Mouse (Mus musculus): ENCODE measurements around the gene Spata7. TPM values are rescaled to one million over a fixed set of nuclear protein-coding genes. Genes with fewer than 3 reads are reported as not detected.

Spata7 gene
- polyA plus RNA-seq, 1 experiment from 2014 or later: 13.7 TPM

- WGBS: 72% methylated on average over 4 of the region's 4 CpGs
- H3K9me3 ChIP-seq (ENCODE audit: control insufficient read depth, low read length): no peaks in the 10 kb centered on the region
- no peak overlapping the region for H3K9ac ChIP-seq (ENCODE audit: low read length)
- no peak overlapping the region for H3K4me2 ChIP-seq (ENCODE audit: low read length)
- no peaks in the 10 kb centered on the region for H3K27me3 ChIP-seq (ENCODE audit: control insufficient read depth, insufficient read depth, low read length)
- H3K27ac ChIP-seq (replicated peaks in 1 of 2; ENCODE audit: control insufficient read depth in 1 of 2, insufficient read depth in 1 of 2, low read depth in 2 of 2, low read length in 2 of 2): 0 out of 4 replicates have a peak overlapping the region, but pooled peaks of 1 of the 2 experiments have one; percentile 3
- H3K4me3 ChIP-seq (ENCODE audit: control insufficient read depth in 1 of 2, insufficient read depth in 1 of 2, low read depth in 1 of 2, low read length in 2 of 2): no peak overlapping the region
- ATAC-seq (ENCODE audit: insufficient number of reproducible peaks, insufficient read depth, low FRiP score, low read depth): no peak
- peaks cover 16 to 24% of the 10 kb centered on the region in 2 experiments for H3K4me1 ChIP-seq (ENCODE audit: control insufficient read depth in 2 of 2, insufficient read depth in 2 of 2, low read length in 2 of 2)
- H3K36me3 ChIP-seq (ENCODE audit: control insufficient read depth, insufficient read depth, low read length): no peaks in the 10 kb centered on the region
Observed at GRCm38 (mm10) chr12:98670429-98670828, 42.5 kb downstream of the Spata7 start.

GRCm38 (mm10) chr12:98673879-98674278 is 45.9 kb downstream of the Spata7 start:
- no peak for ATAC-seq (ENCODE audit: insufficient number of reproducible peaks, insufficient read depth, low FRiP score, low read depth)
- 67% methylated on average over 6 of the region's 6 CpGs for WGBS
- Histone ChIP-seq H3K27me3 (ENCODE audit: control insufficient read depth, insufficient read depth, low read length) (no peaks in the 10 kb centered on the region), H3K9ac (ENCODE audit: low read length) (no peak overlapping the region), H3K4me1 (ENCODE audit: control insufficient read depth in 2 of 2, insufficient read depth in 2 of 2, low read length in 2 of 2) (peaks cover 12 to 14% of the 10 kb centered on the region in 2 experiments), H3K36me3 (ENCODE audit: control insufficient read depth, insufficient read depth, low read length) (peaks cover 18% of the 10 kb centered on the region), H3K27ac (replicated peaks in 1 of 2; ENCODE audit: control insufficient read depth in 1 of 2, insufficient read depth in 1 of 2, low read depth in 2 of 2, low read length in 2 of 2) (no peak overlapping the region), H3K9me3 (ENCODE audit: control insufficient read depth, low read length) (no peaks in the 10 kb centered on the region), H3K4me2 (ENCODE audit: low read length) (no peak overlapping the region), H3K4me3 (ENCODE audit: control insufficient read depth in 1 of 2, insufficient read depth in 1 of 2, low read depth in 1 of 2, low read length in 2 of 2) (no peak overlapping the region)

- peak overlapping the region; percentile 67 for H3K4me2 ChIP-seq (ENCODE audit: low read length)
Observed at GRCm38 (mm10) chr12:98674627-98675143, 46.7 kb downstream of the Spata7 start.

GRCm38 (mm10) chr12:98676861-98677260 is 48.9 kb downstream of the Spata7 start:
- H3K4me3 ChIP-seq (ENCODE audit: control insufficient read depth in 1 of 2, insufficient read depth in 1 of 2, low read depth in 1 of 2, low read length in 2 of 2): no peak overlapping the region
- no peak overlapping the region for H3K9ac ChIP-seq (ENCODE audit: low read length)
- no peaks in the 10 kb centered on the region for H3K9me3 ChIP-seq (ENCODE audit: control insufficient read depth, low read length)
- WGBS: 94% methylated on average over 6 of the region's 6 CpGs
- peaks cover 48% of the 10 kb centered on the region for H3K36me3 ChIP-seq (ENCODE audit: control insufficient read depth, insufficient read depth, low read length)
- H3K4me2 ChIP-seq (ENCODE audit: low read length): no peak overlapping the region
- H3K27me3 ChIP-seq (ENCODE audit: control insufficient read depth, insufficient read depth, low read length): no peaks in the 10 kb centered on the region
- no peak for ATAC-seq (ENCODE audit: insufficient number of reproducible peaks, insufficient read depth, low FRiP score, low read depth)
- H3K27ac ChIP-seq (replicated peaks in 1 of 2; ENCODE audit: control insufficient read depth in 1 of 2, insufficient read depth in 1 of 2, low read depth in 2 of 2, low read length in 2 of 2): no peak overlapping the region
- 0 out of 4 replicates have a peak, but pooled peaks cover 0 to 2% of the 10 kb centered on the region in 2 experiments for H3K4me1 ChIP-seq (ENCODE audit: control insufficient read depth in 2 of 2, insufficient read depth in 2 of 2, low read length in 2 of 2)

More at GRCm38 (mm10) chr12:98674627-98675143, 46.7 kb downstream of the Spata7 start:
- 3% methylated on average over 9 of the region's 9 CpGs for WGBS
- ATAC-seq (ENCODE audit: insufficient number of reproducible peaks, insufficient read depth, low FRiP score, low read depth): peak; percentile 84
- H3K9ac ChIP-seq (ENCODE audit: low read length): no peak overlapping the region; the same call in 1 of the 2 replicates
- H3K4me3 ChIP-seq (ENCODE audit: control insufficient read depth in 1 of 2, insufficient read depth in 1 of 2, low read depth in 1 of 2, low read length in 2 of 2): peak overlapping the region; percentile 31 to 47; a peak in 3 of 4 replicates
- no peaks in the 10 kb centered on the region for H3K9me3 ChIP-seq (ENCODE audit: control insufficient read depth, low read length)
- H3K27ac ChIP-seq (replicated peaks in 1 of 2; ENCODE audit: control insufficient read depth in 1 of 2, insufficient read depth in 1 of 2, low read depth in 2 of 2, low read length in 2 of 2): peak overlapping the region; percentile 81 to 84
- no peaks in the 10 kb centered on the region for H3K27me3 ChIP-seq (ENCODE audit: control insufficient read depth, insufficient read depth, low read length)
- peaks cover 26% of the 10 kb centered on the region for H3K36me3 ChIP-seq (ENCODE audit: control insufficient read depth, insufficient read depth, low read length)
- peaks cover 7 to 8% of the 10 kb centered on the region in 2 experiments; a peak in 3 of 4 replicates for H3K4me1 ChIP-seq (ENCODE audit: control insufficient read depth in 2 of 2, insufficient read depth in 2 of 2, low read length in 2 of 2)

- Histone ChIP-seq H3K4me1 (ENCODE audit: control insufficient read depth in 2 of 2, insufficient read depth in 2 of 2, low read length in 2 of 2) (0 out of 4 replicates have a peak, but pooled peaks cover 0 to 2% of the 10 kb centered on the region in 2 experiments), H3K9me3 (ENCODE audit: control insufficient read depth, low read length) (no peaks in the 10 kb centered on the region), H3K36me3 (ENCODE audit: control insufficient read depth, insufficient read depth, low read length) (peaks cover 52% of the 10 kb centered on the region), H3K27ac (replicated peaks in 1 of 2; ENCODE audit: control insufficient read depth in 1 of 2, insufficient read depth in 1 of 2, low read depth in 2 of 2, low read length in 2 of 2) (no peak overlapping the region), H3K9ac (ENCODE audit: low read length) (no peak overlapping the region), H3K27me3 (ENCODE audit: control insufficient read depth, insufficient read depth, low read length) (no peaks in the 10 kb centered on the region), H3K4me2 (ENCODE audit: low read length) (no peak overlapping the region), H3K4me3 (ENCODE audit: control insufficient read depth in 1 of 2, insufficient read depth in 1 of 2, low read depth in 1 of 2, low read length in 2 of 2) (no peak overlapping the region)
- no peak for ATAC-seq (ENCODE audit: insufficient number of reproducible peaks, insufficient read depth, low FRiP score, low read depth)
- WGBS: 61% methylated on average over 14 of the region's 14 CpGs
Observed at GRCm38 (mm10) chr12:98677336-98677735, 49.4 kb downstream of the Spata7 start.

- H3K27ac ChIP-seq (replicated peaks in 1 of 2; ENCODE audit: control insufficient read depth in 1 of 2, insufficient read depth in 1 of 2, low read depth in 2 of 2, low read length in 2 of 2): no peak overlapping the region
- 85% methylated on average over 15 of the region's 15 CpGs for WGBS
- no peak overlapping the region for H3K9ac ChIP-seq (ENCODE audit: low read length)
- no peak overlapping the region for H3K4me3 ChIP-seq (ENCODE audit: control insufficient read depth in 1 of 2, insufficient read depth in 1 of 2, low read depth in 1 of 2, low read length in 2 of 2)
- peaks cover 59% of the 10 kb centered on the region for H3K36me3 ChIP-seq (ENCODE audit: control insufficient read depth, insufficient read depth, low read length)
- no peak for ATAC-seq (ENCODE audit: insufficient number of reproducible peaks, insufficient read depth, low FRiP score, low read depth)
- no peaks in the 10 kb centered on the region for H3K9me3 ChIP-seq (ENCODE audit: control insufficient read depth, low read length)
- H3K4me1 ChIP-seq (ENCODE audit: control insufficient read depth in 2 of 2, insufficient read depth in 2 of 2, low read length in 2 of 2): peaks cover 7 to 10% of the 10 kb centered on the region in 2 experiments
- H3K27me3 ChIP-seq (ENCODE audit: control insufficient read depth, insufficient read depth, low read length): no peaks in the 10 kb centered on the region
- no peak overlapping the region for H3K4me2 ChIP-seq (ENCODE audit: low read length)
Observed at GRCm38 (mm10) chr12:98679906-98680305, 51.9 kb downstream of the Spata7 start.

GRCm38 (mm10) chr12:98682196-98682595 is 54.2 kb downstream of the Spata7 start:
- Histone ChIP-seq H3K4me2 (ENCODE audit: low read length) (no peak overlapping the region), H3K4me1 (ENCODE audit: control insufficient read depth in 2 of 2, insufficient read depth in 2 of 2, low read length in 2 of 2) (peaks cover 7 to 10% of the 10 kb centered on the region in 2 experiments), H3K36me3 (ENCODE audit: control insufficient read depth, insufficient read depth, low read length) (peaks cover 76% of the 10 kb centered on the region), H3K9ac (ENCODE audit: low read length) (no peak overlapping the region), H3K9me3 (ENCODE audit: control insufficient read depth, low read length) (no peaks in the 10 kb centered on the region), H3K27me3 (ENCODE audit: control insufficient read depth, insufficient read depth, low read length) (no peaks in the 10 kb centered on the region), H3K4me3 (ENCODE audit: control insufficient read depth in 1 of 2, insufficient read depth in 1 of 2, low read depth in 1 of 2, low read length in 2 of 2) (no peak overlapping the region), H3K27ac (replicated peaks in 1 of 2; ENCODE audit: control insufficient read depth in 1 of 2, insufficient read depth in 1 of 2, low read depth in 2 of 2, low read length in 2 of 2) (no peak overlapping the region)
- ATAC-seq (ENCODE audit: insufficient number of reproducible peaks, insufficient read depth, low FRiP score, low read depth): no peak
- 90% methylated on average over 15 of the region's 15 CpGs for WGBS

- Histone ChIP-seq H3K9me3 (ENCODE audit: control insufficient read depth, low read length) (no peaks in the 10 kb centered on the region), H3K4me3 (ENCODE audit: control insufficient read depth in 1 of 2, insufficient read depth in 1 of 2, low read depth in 1 of 2, low read length in 2 of 2) (no peak overlapping the region; a peak in 1 of 4 replicates), H3K4me1 (ENCODE audit: control insufficient read depth in 2 of 2, insufficient read depth in 2 of 2, low read length in 2 of 2) (peaks cover 7 to 10% of the 10 kb centered on the region in 2 experiments), H3K9ac (ENCODE audit: low read length) (0 out of 2 replicates have a peak overlapping the region, but pooled peaks have one; percentile 11), H3K4me2 (ENCODE audit: low read length) (peak overlapping the region; percentile 50), H3K36me3 (ENCODE audit: control insufficient read depth, insufficient read depth, low read length) (peaks cover 80% of the 10 kb centered on the region), H3K27me3 (ENCODE audit: control insufficient read depth, insufficient read depth, low read length) (no peaks in the 10 kb centered on the region), H3K27ac (replicated peaks in 1 of 2; ENCODE audit: control insufficient read depth in 1 of 2, insufficient read depth in 1 of 2, low read depth in 2 of 2, low read length in 2 of 2) (peak overlapping the region; percentile 26 to 65)
- 29% methylated on average over 11 of the region's 11 CpGs for WGBS
- ATAC-seq (ENCODE audit: insufficient number of reproducible peaks, insufficient read depth, low FRiP score, low read depth): no peak
Observed at GRCm38 (mm10) chr12:98683171-98683570, 55.2 kb downstream of the Spata7 start.
